Mouse (Mus musculus) 3T3-L1 (cell line): ENCODE results near the gene St6galnac3.

ENCODE experiments used
- DNase-seq: peaks from one replicate; pipeline ENCODE4 v3.0.0-alpha.2; 2015; ENCODE audit warnings: low read depth, low spot score

Gene St6galnac3

DNA sequence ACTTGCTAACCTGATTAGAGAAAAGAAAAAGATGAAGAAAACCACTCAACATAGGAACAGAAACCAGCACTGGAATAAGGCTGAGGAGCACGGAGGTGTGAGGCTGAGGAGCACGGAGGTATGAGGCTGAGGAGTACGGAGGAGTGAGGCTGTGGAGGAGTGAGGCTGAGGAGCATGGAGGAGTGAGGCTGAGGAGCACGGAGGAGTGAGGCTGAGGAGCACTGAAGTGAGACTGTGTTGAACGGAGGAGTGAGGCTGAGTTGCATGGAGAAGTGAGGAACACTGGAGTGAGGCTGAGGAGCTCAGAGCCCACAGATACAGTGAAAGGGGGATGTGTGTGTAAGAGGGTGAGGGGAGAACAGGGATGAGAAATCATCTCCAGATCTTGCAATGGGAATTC is 564.3 kb downstream of the St6galnac3 start:
- no peak for DNase-seq

DNA sequence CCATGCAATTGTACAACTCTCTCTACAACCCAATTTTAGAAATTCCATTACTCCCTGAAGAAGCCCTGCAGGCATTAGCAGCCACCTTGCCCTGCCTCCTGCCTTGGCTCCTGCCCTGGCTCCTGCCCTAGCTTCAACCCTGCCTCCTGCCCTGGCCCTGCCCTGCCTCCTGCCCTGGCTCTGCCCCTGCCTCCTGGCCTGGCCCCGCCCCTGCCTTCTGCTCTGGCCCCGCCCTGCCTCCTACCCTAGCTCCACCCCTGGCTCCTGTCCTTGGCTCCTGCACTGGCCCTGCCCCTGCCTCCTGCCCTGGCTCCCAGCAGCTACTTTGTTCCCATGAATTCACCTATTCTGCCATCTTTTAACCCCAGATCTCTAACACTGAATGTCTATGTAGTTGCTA is 576.1 kb downstream of the St6galnac3 start:
- no peak for DNase-seq
